Mouse (Mus musculus) liver, embryonic 14.5 days (tissue): ENCODE data around the gene Aloxe3. TPM values are rescaled to one million over a fixed set of nuclear protein-coding genes. Genes with fewer than 3 reads are reported as not detected.

Experiments used
- ATAC-seq: fragments of 200-750 bp; cut with Nextera tagmentation; 2 replicates; pipeline ENCODE4 v1.8.0; 2017; ENCODE audit warnings: moderate number of reproducible peaks, mild to moderate bottlenecking, moderate library complexity; ENCODE audit not compliant: insufficient read depth
- DNase-seq, 3 experiments: peaks; one replicate each; pipeline ENCODE4 v3.0.0-alpha.2; 2012 to 2013; ENCODE audit warnings: low read depth in 3 of 3, low spot score in 3 of 3
- H3K27ac ChIP-seq: fragments of 300-500 bp; sonication (generic); 2 replicates; pipeline ENCODE4 v1.5.1; 2014; ENCODE audit warnings: moderate library complexity, mild to moderate bottlenecking, control low read depth, inconsistent platforms
- H3K27me3 ChIP-seq: fragments of 300-500 bp; sonication (generic); 2 replicates; pipeline ENCODE4 v1.6.1; 2014; ENCODE audit warnings: mild to moderate bottlenecking, low read length, moderate library complexity; ENCODE audit not compliant: control insufficient read depth, insufficient read depth
- H3K36me3 ChIP-seq: fragments of 300-500 bp; sonication (generic); replicated peaks from 2 replicates; pipeline ENCODE4 v1.6.1; 2014; ENCODE audit warnings: low read depth; ENCODE audit not compliant: control insufficient read depth, insufficient read depth
- H3K4me1 ChIP-seq, 2 experiments: fragments of 200-500 bp in 1 of 2; fragments of 300-500 bp in 1 of 2; sonication (generic) in 1 of 2; replicated peaks; 2 replicates each; pipeline ENCODE4 v1.6.1; 2012 to 2014; ENCODE audit warnings: antibody characterized with exemption in 1 of 2, inconsistent platforms in 1 of 2, low read length in 1 of 2; ENCODE audit not compliant: control insufficient read depth in 2 of 2, insufficient read depth in 2 of 2
- H3K4me2 ChIP-seq: fragments of 300-500 bp; sonication (generic); 2 replicates; pipeline ENCODE4 v1.6.1; 2014; ENCODE audit warnings: low read depth, mild to moderate bottlenecking, control low read depth, moderate library complexity
- H3K4me3 ChIP-seq, 2 experiments: fragments of 200-500 bp in 1 of 2; fragments of 300-500 bp in 1 of 2; sonication (generic) in 1 of 2; 2 replicates each; pipeline ENCODE4 v1.5.1; 2012 to 2014; ENCODE audit warnings: low read depth in 2 of 2, low read length in 2 of 2, mild to moderate bottlenecking in 2 of 2, control low read depth in 1 of 2, inconsistent platforms in 1 of 2, moderate library complexity in 1 of 2; ENCODE audit not compliant: insufficient read depth in 1 of 2
- H3K9ac ChIP-seq: fragments of 300-500 bp; sonication (generic); replicated peaks from 2 replicates; pipeline ENCODE4 v1.6.1; 2014; ENCODE audit warnings: mild to moderate bottlenecking, control low read depth, moderate library complexity
- H3K9me3 ChIP-seq: fragments of 300-500 bp; sonication (generic); 2 replicates; pipeline ENCODE4 v1.6.1; 2016; ENCODE audit warnings: low read length, mixed read lengths; ENCODE audit not compliant: control insufficient read depth
- CTCF ChIP-seq: IDR thresholded peaks from 2 replicates; pipeline ENCODE4 v1.5.1; 2016; ENCODE audit warnings: antibody characterized with exemption, low read depth, control low read depth
- EP300 ChIP-seq: IDR thresholded peaks from 2 replicates; pipeline ENCODE4 v1.6.1; 2016; ENCODE audit warnings: antibody characterized with exemption, low read depth
- WGBS: fragments of 180-500 bp; shearing (Covaris S2); extraction: QIAGEN DNeasy Blood & Tissue Kit; methylation state at CpG from one replicate; pipeline ENCODE4 v1.1.7; 2014; ENCODE audit not compliant: insufficient replicate concordance; 5-methylcytosine and 5-hydroxymethylcytosine counted together
- polyA plus RNA-seq, 2 experiments: library from polyadenylated mRNA; depleted of rRNA in 1 of 2; stranded (reverse) in 1 of 2; unstranded in 1 of 2; fragments of >200 nt; fragmentation: Nextera tagmentation in 1 of 2; extraction: Ambion mirVana in 1 of 2; gene quantifications; 2 replicates each; pipeline versions ENCODE4 v1.2.1 to v1.2.3; 2012 to 2014

Aloxe3 gene
- polyA plus RNA-seq, 2 experiments = 0.15 to 0.38 TPM

DNA sequence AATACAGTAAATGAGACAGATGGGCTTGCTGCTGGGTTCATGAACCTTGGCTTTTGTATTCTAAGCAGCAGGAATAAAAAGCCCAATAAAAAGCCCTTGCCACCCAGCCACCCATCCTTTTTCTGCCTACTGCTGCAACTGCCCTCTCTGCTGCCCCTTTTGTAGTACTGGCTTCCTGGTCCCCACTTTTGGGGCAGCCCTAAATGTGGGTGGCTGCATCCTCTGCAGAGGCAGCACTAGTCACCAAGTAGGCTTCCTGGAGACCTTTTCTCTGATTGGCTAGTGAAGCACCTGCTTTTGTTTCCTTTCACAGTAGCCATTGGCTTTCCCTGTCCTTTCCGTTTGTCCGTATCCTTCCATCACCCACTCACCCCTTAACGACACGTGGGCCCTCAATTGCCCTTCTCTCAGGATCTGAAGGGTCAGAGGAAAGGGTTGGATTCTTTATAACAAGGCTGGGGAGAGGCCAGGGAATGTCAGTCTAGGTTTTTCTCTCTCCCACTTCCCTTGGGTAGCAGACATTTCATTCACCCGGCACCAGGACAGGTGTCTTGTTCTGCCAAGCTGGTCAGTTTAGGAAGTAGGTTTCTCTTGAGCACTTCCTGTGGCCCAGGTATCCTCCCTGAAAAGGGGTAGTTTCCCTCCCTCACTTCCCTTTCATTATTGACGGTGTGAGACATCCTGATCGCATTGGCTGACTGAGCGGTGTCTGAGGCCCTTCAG lies 27.5 kb upstream of the Aloxe3 start:
- TF ChIP-seq CTCF = no peak
- TF ChIP-seq EP300 = no peak
- Histone ChIP-seq H3K9me3 (no peaks in the 10 kb centered on the region), H3K27me3 (no peaks in the 10 kb centered on the region), H3K27ac (peak overlapping the region; percentile 36), H3K36me3 (no peaks in the 10 kb centered on the region), H3K4me2 (peak overlapping the region; percentile 93), H3K4me3 (no peak overlapping the region), H3K4me1 (peaks cover 38 to 48% of the 10 kb centered on the region in 2 experiments), H3K9ac (no peak overlapping the region; the same call in 1 of the 2 replicates)
- no peak for ATAC-seq
- 29% methylated on average over 8 of the region's 8 CpGs for WGBS
- DNase-seq = no peak

DNA sequence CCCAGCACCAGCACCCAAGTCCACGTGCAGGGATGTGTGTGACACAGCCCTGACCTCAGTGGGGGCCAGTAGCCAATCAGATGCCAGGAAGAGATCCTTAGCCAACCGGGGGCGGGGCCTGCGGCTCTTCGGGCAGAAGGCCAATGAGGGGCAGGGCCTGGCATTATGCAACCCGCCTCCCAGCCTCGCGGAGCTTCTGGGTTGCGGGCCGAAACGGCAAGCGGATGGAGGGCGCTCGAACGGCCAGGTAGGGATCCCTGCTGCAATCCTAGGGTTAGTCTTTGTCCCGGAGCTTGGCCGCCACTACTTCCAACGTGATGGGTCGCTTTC lies 27.0 kb upstream of the Aloxe3 start:
- 0% methylated on average over 19 of the region's 19 CpGs for WGBS
- no peak for TF ChIP-seq EP300
- TF ChIP-seq CTCF = no peak; the same call in 1 of the 2 replicates
- Histone ChIP-seq H3K4me1 (peaks cover 38 to 48% of the 10 kb centered on the region in 2 experiments), H3K4me2 (peak overlapping the region; percentile 93), H3K4me3 (peak overlapping the region; percentile 53 to 59), H3K27me3 (no peaks in the 10 kb centered on the region), H3K27ac (peak overlapping the region; percentile 61), H3K9me3 (no peaks in the 10 kb centered on the region), H3K36me3 (peaks cover under 1% of the 10 kb centered on the region), H3K9ac (peak overlapping the region; percentile 61)
- DNase-seq (peak; percentile 91 to 95 (median 92)), ATAC-seq (peak; percentile 47)

DNA sequence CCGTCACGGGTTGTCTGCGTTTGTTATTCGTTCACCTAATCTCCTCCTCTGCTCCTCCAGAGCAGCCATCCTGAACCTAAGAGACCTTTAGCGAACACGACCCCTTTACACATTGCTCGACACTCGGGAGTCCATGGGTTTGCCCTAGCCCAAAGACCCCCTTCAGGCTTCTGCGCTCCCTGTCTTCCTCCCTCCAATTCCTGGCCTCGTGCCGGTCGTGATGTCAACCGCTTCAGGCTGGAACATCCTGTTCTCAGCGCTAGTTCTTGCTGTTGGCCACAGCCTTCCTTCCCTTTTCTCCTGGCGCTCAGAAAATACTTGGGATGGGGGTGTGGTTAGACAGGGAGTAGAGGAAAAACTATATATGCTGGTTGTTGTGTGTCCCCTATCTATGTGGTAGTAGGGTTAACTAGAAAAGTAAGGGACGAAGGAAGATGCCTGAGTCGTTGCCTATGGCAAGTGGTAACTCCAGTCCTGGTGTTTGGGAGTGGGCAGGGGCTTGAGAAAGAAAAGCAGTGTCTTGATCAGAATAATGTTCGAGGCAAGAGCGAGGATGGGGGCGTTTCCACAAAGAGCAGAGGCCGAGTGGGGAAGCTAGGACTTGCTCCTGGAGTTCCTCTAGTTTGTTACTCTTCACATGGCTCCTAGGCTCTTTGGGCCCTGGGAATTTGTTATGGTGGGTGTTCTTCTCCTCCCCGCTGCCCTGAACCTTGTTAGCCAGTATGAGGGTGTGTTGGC lies 26.4 kb upstream of the Aloxe3 start:
- Histone ChIP-seq H3K36me3 (peaks cover 5% of the 10 kb centered on the region), H3K4me3 (peak overlapping the region; percentile 53 to 59), H3K9ac (peak overlapping the region; percentile 61), H3K27me3 (no peaks in the 10 kb centered on the region), H3K27ac (peak overlapping the region; percentile 61), H3K9me3 (no peaks in the 10 kb centered on the region), H3K4me2 (peak overlapping the region; percentile 93), H3K4me1 (peaks cover 37 to 47% of the 10 kb centered on the region in 2 experiments)
- DNase-seq (no peak), ATAC-seq (no peak)
- TF ChIP-seq CTCF (no peak), EP300 (no peak)
- WGBS = 2% methylated on average over 22 of the region's 22 CpGs

DNA sequence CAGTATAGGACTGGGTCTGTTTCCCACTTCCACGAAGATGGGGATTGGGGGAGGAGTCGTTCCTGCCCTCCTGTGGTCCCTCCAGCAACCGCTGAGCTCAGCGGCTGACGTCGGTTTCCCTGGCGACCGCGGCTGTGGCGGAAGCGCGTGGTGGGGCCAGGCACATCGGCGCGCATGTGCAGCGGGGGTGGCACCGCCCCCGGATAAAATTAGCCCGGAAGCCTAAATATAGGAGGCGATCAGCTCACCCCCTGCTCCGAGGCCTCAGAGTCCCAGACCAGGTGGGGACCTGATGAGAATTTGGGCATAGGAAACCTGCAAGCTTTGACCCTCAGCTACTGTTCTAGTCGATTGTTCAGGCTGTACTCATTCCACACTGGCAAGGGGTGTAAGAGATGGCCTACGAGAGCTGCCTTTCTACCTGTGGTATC lies 25.8 kb upstream of the Aloxe3 start:
- peak overlapping the region; percentile 53 to 59 for H3K4me3 ChIP-seq
- no peaks in the 10 kb centered on the region for H3K9me3 ChIP-seq
- ATAC-seq = peak; percentile 9
- no peak for TF ChIP-seq EP300
- TF ChIP-seq CTCF = peak; percentile 28; the same call in 1 of the 2 replicates
- H3K9ac ChIP-seq = peak overlapping the region; percentile 43
- no peaks in the 10 kb centered on the region for H3K27me3 ChIP-seq
- WGBS = under 1% methylated on average over 23 of the region's 23 CpGs
- H3K27ac ChIP-seq = peak overlapping the region; percentile 61; the same call in 1 of the 2 replicates
- peak overlapping the region; percentile 93 for H3K4me2 ChIP-seq
- peaks cover 34 to 44% of the 10 kb centered on the region in 2 experiments for H3K4me1 ChIP-seq
- peaks cover 5% of the 10 kb centered on the region for H3K36me3 ChIP-seq
- peak; percentile 65 to 78 (median 72) for DNase-seq
